Mouse (Mus musculus) liver, postnatal 0 days (tissue): ENCODE measurements around the gene Coq8b. TPM values are rescaled to one million over a fixed set of nuclear protein-coding genes. Genes with fewer than 3 reads are reported as not detected.
A peak's percentile ranks its signal among the peaks of the same experiment; 100 is the strongest.

Experiments used
- ATAC-seq: fragments of 200-750 bp; cut with Nextera tagmentation; 2 replicates; pipeline ENCODE4 v1.8.0; 2017; ENCODE audit warnings: mild to moderate bottlenecking, moderate library complexity
- DNase-seq: peaks from one replicate; pipeline ENCODE4 v3.0.0-alpha.2; 2016
- H3K27ac ChIP-seq: fragments of 300-500 bp; sonication (generic); 2 replicates; pipeline ENCODE4 v1.5.1; 2014; ENCODE audit warnings: antibody characterized with exemption, moderate library complexity, mild to moderate bottlenecking, low read depth
- H3K27me3 ChIP-seq: fragments of 300-500 bp; sonication (generic); 2 replicates; pipeline ENCODE4 v1.6.1; 2014; ENCODE audit warnings: low read length, control low read depth, mixed read lengths; ENCODE audit not compliant: insufficient read depth
- H3K36me3 ChIP-seq: fragments of 300-500 bp; sonication (generic); replicated peaks from 2 replicates; pipeline ENCODE4 v1.6.1; 2014; ENCODE audit warnings: mild to moderate bottlenecking, control low read depth, low read length, moderate library complexity, mixed read lengths; ENCODE audit not compliant: insufficient read depth
- H3K4me1 ChIP-seq: fragments of 300-500 bp; sonication (generic); 2 replicates; pipeline ENCODE4 v1.6.1; 2014; ENCODE audit warnings: antibody characterized with exemption, mild to moderate bottlenecking, control low read depth; ENCODE audit not compliant: insufficient read depth
- H3K4me2 ChIP-seq: fragments of 300-500 bp; sonication (generic); 2 replicates; pipeline ENCODE4 v1.6.1; 2014; ENCODE audit warnings: low read depth, mild to moderate bottlenecking, low read length, moderate library complexity, mixed read lengths
- H3K4me3 ChIP-seq: fragments of 300-500 bp; sonication (generic); 2 replicates; pipeline ENCODE4 v1.5.1; 2014; ENCODE audit warnings: low read depth, low read length
- H3K9ac ChIP-seq: fragments of 300-500 bp; sonication (generic); replicated peaks from 2 replicates; pipeline ENCODE4 v1.6.1; 2014; ENCODE audit warnings: mild to moderate bottlenecking, moderate library complexity
- H3K9me3 ChIP-seq: fragments of 300-500 bp; sonication (generic); 2 replicates; pipeline ENCODE4 v1.6.1; 2016; ENCODE audit warnings: mild to moderate bottlenecking, control low read depth, low read length, mixed read lengths
- CTCF ChIP-seq: sonication (generic); IDR thresholded peaks from 2 replicates; pipeline ENCODE4 v1.5.1; 2016; ENCODE audit warnings: antibody characterized with exemption, low read depth
- EP300 ChIP-seq: IDR thresholded peaks from 2 replicates; pipeline ENCODE4 v1.6.1; 2016; ENCODE audit warnings: antibody characterized with exemption, low read depth, mild to moderate bottlenecking
- WGBS: fragments of 180-500 bp; shearing (Covaris S2); extraction: QIAGEN DNeasy Blood & Tissue Kit; methylation state at CpG from one replicate; pipeline ENCODE4 v1.1.7; 2014; ENCODE audit not compliant: insufficient replicate concordance; 5-methylcytosine and 5-hydroxymethylcytosine counted together
- polyA plus RNA-seq: library from polyadenylated mRNA; unstranded; fragments of >200 nt; fragmentation: Nextera tagmentation; extraction: Ambion mirVana; gene quantifications from 2 replicates; pipeline ENCODE4 v1.2.1, GENCODE M21; 2015

The Coq8b gene
- polyA plus RNA-seq, 1 experiment from 2014 or later = 20.1 TPM

DNA sequence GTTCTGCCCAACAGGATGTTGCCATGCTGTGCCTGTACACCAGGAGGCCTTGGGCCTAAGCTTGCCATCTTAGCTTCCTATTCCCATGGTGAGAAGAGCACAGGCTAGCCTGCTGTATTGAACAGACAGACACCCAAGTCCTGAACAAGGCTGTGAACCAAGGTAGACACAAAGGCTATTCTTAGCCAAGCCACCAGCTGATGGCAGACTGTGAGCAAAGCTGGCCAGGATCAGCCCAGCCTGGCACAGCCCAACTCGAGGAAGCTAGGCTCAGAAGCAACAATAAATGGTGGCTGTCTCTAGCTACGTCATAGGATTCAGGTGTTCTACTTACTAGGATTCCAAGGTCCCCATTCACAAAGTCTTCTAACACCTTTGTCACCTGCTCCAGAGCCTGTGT lies 20.2 kb upstream of the Coq8b start:
- Histone ChIP-seq H3K4me2 (no peak overlapping the region), H3K36me3 (peaks cover 52% of the 10 kb centered on the region), H3K9me3 (no peaks in the 10 kb centered on the region), H3K27ac (no peak overlapping the region), H3K27me3 (no peaks in the 10 kb centered on the region), H3K4me1 (no peaks in the 10 kb centered on the region), H3K9ac (no peak overlapping the region), H3K4me3 (no peak overlapping the region)
- WGBS = 67% methylated on average over 2 of the region's 2 CpGs
- no peak for DNase-seq
- ATAC-seq = no peak
- TF ChIP-seq CTCF = no peak
- no peak for TF ChIP-seq EP300

DNA sequence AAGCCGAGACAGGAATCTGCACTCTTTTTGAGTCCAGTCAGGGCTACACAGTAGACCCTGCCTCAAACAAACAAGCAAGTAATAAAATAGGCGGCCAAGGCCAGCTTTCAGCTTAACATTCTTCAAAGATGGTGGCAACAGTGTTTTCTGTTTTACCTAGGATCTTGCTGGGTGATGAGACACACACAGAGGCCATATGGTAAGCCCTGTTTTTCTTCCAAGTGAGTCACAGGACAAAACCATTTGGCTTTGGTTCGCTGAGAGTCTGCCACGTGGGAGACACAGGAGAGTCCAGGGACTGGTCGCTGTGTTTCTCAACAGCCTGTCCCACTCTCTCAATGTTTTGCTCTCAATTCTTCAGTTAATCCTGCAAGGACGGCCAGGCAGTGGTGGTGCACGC lies 14.2 kb upstream of the Coq8b start:
- no peak overlapping the region for H3K9ac ChIP-seq
- TF ChIP-seq CTCF (no peak), EP300 (no peak)
- H3K9me3 ChIP-seq = no peaks in the 10 kb centered on the region
- H3K27ac ChIP-seq = no peak overlapping the region
- H3K4me2 ChIP-seq = no peak overlapping the region
- DNase-seq = no peak
- H3K27me3 ChIP-seq = no peaks in the 10 kb centered on the region
- WGBS = 83% methylated on average over 7 of the region's 7 CpGs
- H3K36me3 ChIP-seq = peaks cover 23% of the 10 kb centered on the region
- ATAC-seq = no peak
- peaks cover 12% of the 10 kb centered on the region for H3K4me1 ChIP-seq
- H3K4me3 ChIP-seq = no peak overlapping the region

GRCm38 (mm10) chr7:27219937-27220336 lies 12.9 kb upstream of the Coq8b start:
- Histone ChIP-seq H3K36me3 (peaks cover 15% of the 10 kb centered on the region), H3K4me1 (peaks cover 14% of the 10 kb centered on the region), H3K9ac (no peak overlapping the region), H3K4me3 (no peak overlapping the region), H3K9me3 (no peaks in the 10 kb centered on the region), H3K4me2 (no peak overlapping the region), H3K27me3 (no peaks in the 10 kb centered on the region), H3K27ac (no peak overlapping the region)
- peak; percentile 69 for ATAC-seq
- TF ChIP-seq EP300 = no peak
- TF ChIP-seq CTCF = no peak
- WGBS = 57% methylated on average over 11 of the region's 11 CpGs
- peak; percentile 42 for DNase-seq

- Histone ChIP-seq H3K4me1 (peaks cover 33% of the 10 kb centered on the region), H3K9me3 (no peaks in the 10 kb centered on the region), H3K4me2 (no peak overlapping the region), H3K27me3 (no peaks in the 10 kb centered on the region), H3K9ac (no peak overlapping the region), H3K4me3 (no peak overlapping the region), H3K36me3 (peaks cover 7% of the 10 kb centered on the region), H3K27ac (no peak overlapping the region)
- ATAC-seq (no peak), DNase-seq (no peak)
- 68% methylated on average over 6 of the region's 6 CpGs for WGBS
- no peak for TF ChIP-seq EP300
- TF ChIP-seq CTCF = no peak
Measured at GRCm38 (mm10) chr7:27221939-27222338, 10.9 kb upstream of the Coq8b start.

- H3K27me3 ChIP-seq = no peaks in the 10 kb centered on the region
- H3K27ac ChIP-seq = no peak overlapping the region
- DNase-seq = no peak
- no peak for ATAC-seq
- H3K4me2 ChIP-seq = no peak overlapping the region
- peaks cover 39% of the 10 kb centered on the region for H3K4me1 ChIP-seq
- WGBS = 44% methylated on average over 1 of the region's 1 CpGs
- H3K9me3 ChIP-seq = no peaks in the 10 kb centered on the region
- H3K36me3 ChIP-seq = peaks cover 6% of the 10 kb centered on the region; the same call in 1 of the 2 replicates
- no peak overlapping the region for H3K9ac ChIP-seq
- no peak overlapping the region for H3K4me3 ChIP-seq
- TF ChIP-seq EP300 (no peak), CTCF (no peak)
Measured at GRCm38 (mm10) chr7:27222538-27222937, 10.3 kb upstream of the Coq8b start.

GRCm38 (mm10) chr7:27224877-27225575 lies 7.8 kb upstream of the Coq8b start:
- 78% methylated on average over 11 of the region's 11 CpGs for WGBS
- Histone ChIP-seq H3K4me2 (peak overlapping the region; percentile 98; the same call in 1 of the 2 replicates), H3K4me1 (peaks cover 44% of the 10 kb centered on the region), H3K27me3 (no peaks in the 10 kb centered on the region), H3K27ac (no peak overlapping the region; the same call in 1 of the 2 replicates), H3K9ac (peak overlapping the region; percentile 38), H3K36me3 (no peaks in the 10 kb centered on the region; the same call in 1 of the 2 replicates), H3K4me3 (no peak overlapping the region), H3K9me3 (no peaks in the 10 kb centered on the region)
- DNase-seq (peak; percentile 26), ATAC-seq (no peak)
- no peak for TF ChIP-seq EP300
- TF ChIP-seq CTCF = no peak

DNA sequence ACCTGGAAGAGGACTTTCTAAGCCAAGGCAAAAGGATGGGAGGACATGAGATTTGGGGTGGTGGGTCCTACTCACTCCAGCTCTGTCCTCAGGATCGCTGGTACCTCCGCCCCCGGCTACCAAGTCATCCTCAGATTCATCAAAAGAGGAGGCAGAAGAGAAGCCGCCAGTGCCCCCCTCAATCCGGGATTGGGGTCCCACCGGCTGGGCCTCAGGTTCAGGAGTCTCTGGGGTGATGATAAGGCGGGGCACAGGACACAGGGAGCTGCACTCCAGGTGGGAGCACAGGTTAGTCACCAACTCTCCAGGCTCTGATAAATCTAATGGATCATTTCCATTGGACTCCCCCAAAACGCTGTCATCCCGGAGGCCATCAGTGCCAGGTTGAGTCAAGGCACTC lies 5.5 kb upstream of the Coq8b start:
- WGBS = 44% methylated on average over 9 of the region's 9 CpGs
- peak overlapping the region; percentile 94 for H3K27ac ChIP-seq
- H3K4me1 ChIP-seq = peaks cover 40% of the 10 kb centered on the region
- H3K4me2 ChIP-seq = peak overlapping the region; percentile 98
- H3K4me3 ChIP-seq = peak overlapping the region; percentile 91
- TF ChIP-seq CTCF (no peak), EP300 (no peak)
- no peaks in the 10 kb centered on the region for H3K9me3 ChIP-seq
- peak overlapping the region; percentile 88 for H3K9ac ChIP-seq
- DNase-seq (no peak), ATAC-seq (no peak)
- no peaks in the 10 kb centered on the region for H3K36me3 ChIP-seq
- H3K27me3 ChIP-seq = no peaks in the 10 kb centered on the region
